Mouse (Mus musculus) embryo, embryonic 10.5 days (tissue): ENCODE data around the gene Gm2244.
"Not testable (repeated sequence)": the region's sequence is repeated elsewhere in the genome, so short reads cannot be mapped to it uniquely, and the experiment has no call there.

ENCODE experiments used
- DNase-seq: peaks from one replicate; pipeline ENCODE4 v3.0.0-alpha.2; 2015; ENCODE audit warnings: low spot score

Gene Gm2244

GRCm38 (mm10) chr14:19549863-19550262 lies at the start of gene Gm2244:
Gm2244 (minus strand) TSS chr14:19549963.
- not testable (repeated sequence) for DNase-seq

GRCm38 (mm10) chr14:19584804-19585667 lies 35.3 kb upstream of the Gm2244 start, which contains the start of gene Gm2237:
Gm2237 (minus strand) TSS chr14:19585135.
- DNase-seq: peak; percentile 5
